Mouse (Mus musculus): Measurements from ENCODE around the gene Rnf216. TPM values are rescaled to one million over a fixed set of nuclear protein-coding genes. Genes with fewer than 3 reads are reported as not detected.

Gene Rnf216
- polyA plus RNA-seq, 1 experiment from 2014 or later, result 34.9 TPM

GRCm38 (mm10) chr5:143059182-143059581, 53.6 kb downstream of the Rnf216 start:
- Histone ChIP-seq H3K9ac (no peak overlapping the region), H3K4me1 (replicated peaks) (peaks cover 25% of the 10 kb centered on the region), H3K4me3 (replicated peaks) (no peak overlapping the region), H3K27me3 (replicated peaks) (no peaks in the 10 kb centered on the region), H3K9me3 (no peaks in the 10 kb centered on the region), H3K4me2 (replicated peaks) (no peak overlapping the region), H3K36me3 (peaks cover 15% of the 10 kb centered on the region), H3K27ac (no peak overlapping the region)
- ATAC-seq, result no peak

- H3K9me3 ChIP-seq, result no peaks in the 10 kb centered on the region
- H3K27ac ChIP-seq, result peak overlapping the region; percentile 65
- peaks cover 13% of the 10 kb centered on the region for H3K36me3 ChIP-seq
- H3K4me2 ChIP-seq (replicated peaks), result no peak overlapping the region
- no peak overlapping the region for H3K4me3 ChIP-seq (replicated peaks)
- H3K27me3 ChIP-seq (replicated peaks), result no peaks in the 10 kb centered on the region
- peaks cover 28% of the 10 kb centered on the region for H3K4me1 ChIP-seq (replicated peaks)
- no peak overlapping the region for H3K9ac ChIP-seq
- ATAC-seq, result no peak
Measured at GRCm38 (mm10) chr5:143058675-143059074, 54.1 kb downstream of the Rnf216 start.

GRCm38 (mm10) chr5:143058208-143058607, 54.6 kb downstream of the Rnf216 start:
- whole genome bisulfite sequencing, result 37% methylated on average over 2 of the region's 2 CpGs
- peaks cover 10% of the 10 kb centered on the region for H3K36me3 ChIP-seq
- H3K4me2 ChIP-seq (replicated peaks), result no peak overlapping the region
- H3K4me3 ChIP-seq (replicated peaks), result no peak overlapping the region
- H3K4me1 ChIP-seq (replicated peaks), result peaks cover 31% of the 10 kb centered on the region
- no peak overlapping the region for H3K9ac ChIP-seq
- H3K9me3 ChIP-seq, result no peaks in the 10 kb centered on the region
- no peaks in the 10 kb centered on the region for H3K27me3 ChIP-seq (replicated peaks)
- ATAC-seq, result 0 out of 2 replicates have a peak, but pooled peaks have one; percentile 39
- H3K27ac ChIP-seq, result peak overlapping the region; percentile 65

- WGBS, result 52% methylated on average over 1 of the region's 1 CpGs
- H3K36me3 ChIP-seq, result peaks cover 7% of the 10 kb centered on the region; the same call in 1 of the 2 replicates
- H3K4me1 ChIP-seq (replicated peaks), result peaks cover 35% of the 10 kb centered on the region
- H3K27ac ChIP-seq, result peak overlapping the region; percentile 65
- no peaks in the 10 kb centered on the region for H3K27me3 ChIP-seq (replicated peaks)
- H3K9ac ChIP-seq, result no peak overlapping the region
- no peak for ATAC-seq
- no peak overlapping the region for H3K4me2 ChIP-seq (replicated peaks)
- no peak overlapping the region for H3K4me3 ChIP-seq (replicated peaks)
- H3K9me3 ChIP-seq, result no peaks in the 10 kb centered on the region
Measured at GRCm38 (mm10) chr5:143057753-143058152, 55.0 kb downstream of the Rnf216 start.

GRCm38 (mm10) chr5:143056191-143056880, 56.5 kb downstream of the Rnf216 start:
- peak; percentile 29; the same call in 1 of the 2 replicates for ATAC-seq
- no peak overlapping the region for H3K4me3 ChIP-seq (replicated peaks)
- 60% methylated on average over 4 of the region's 4 CpGs for WGBS

GRCm38 (mm10) chr5:143055501-143056125, 57.2 kb downstream of the Rnf216 start:
- Histone ChIP-seq H3K4me3 (replicated peaks) (no peak overlapping the region), H3K27ac (peak overlapping the region; percentile 58), H3K4me1 (replicated peaks) (peaks cover 37% of the 10 kb centered on the region), H3K4me2 (replicated peaks) (no peak overlapping the region), H3K27me3 (replicated peaks) (no peaks in the 10 kb centered on the region), H3K36me3 (peaks cover 7% of the 10 kb centered on the region; the same call in 1 of the 2 replicates), H3K9ac (no peak overlapping the region), H3K9me3 (no peaks in the 10 kb centered on the region)
- 46% methylated on average over 3 of the region's 3 CpGs for WGBS
- no peak for ATAC-seq

More at GRCm38 (mm10) chr5:143056191-143056880, 56.5 kb downstream of the Rnf216 start:
- Histone ChIP-seq H3K9me3 (no peaks in the 10 kb centered on the region), H3K27me3 (replicated peaks) (no peaks in the 10 kb centered on the region), H3K27ac (peak overlapping the region; percentile 58), H3K9ac (no peak overlapping the region), H3K4me2 (replicated peaks) (no peak overlapping the region), H3K4me1 (replicated peaks) (peaks cover 38% of the 10 kb centered on the region), H3K36me3 (peaks cover 7% of the 10 kb centered on the region; the same call in 1 of the 2 replicates)

- no peak overlapping the region for H3K4me3 ChIP-seq (replicated peaks)
- H3K27ac ChIP-seq, result no peak overlapping the region
- peaks cover under 1% of the 10 kb centered on the region; the same call in 1 of the 2 replicates for H3K36me3 ChIP-seq
- no peaks in the 10 kb centered on the region for H3K27me3 ChIP-seq (replicated peaks)
- H3K4me2 ChIP-seq (replicated peaks), result no peak overlapping the region
- no peaks in the 10 kb centered on the region for H3K9me3 ChIP-seq
- H3K4me1 ChIP-seq (replicated peaks), result peaks cover 42% of the 10 kb centered on the region
- 75% methylated on average over 2 of the region's 2 CpGs for WGBS
- no peak for ATAC-seq
- H3K9ac ChIP-seq, result no peak overlapping the region
Measured at GRCm38 (mm10) chr5:143054703-143055102, 58.1 kb downstream of the Rnf216 start.

- peaks cover 36% of the 10 kb centered on the region for H3K4me1 ChIP-seq (replicated peaks)
- no peaks in the 10 kb centered on the region for H3K36me3 ChIP-seq
- no peak overlapping the region for H3K9ac ChIP-seq
- H3K27me3 ChIP-seq (replicated peaks), result no peaks in the 10 kb centered on the region
- WGBS, result 56% methylated on average over 5 of the region's 5 CpGs
- ATAC-seq, result no peak
- no peaks in the 10 kb centered on the region for H3K9me3 ChIP-seq
- no peak overlapping the region for H3K4me3 ChIP-seq (replicated peaks)
- H3K27ac ChIP-seq, result peak overlapping the region; percentile 42
- no peak overlapping the region for H3K4me2 ChIP-seq (replicated peaks)
Measured at GRCm38 (mm10) chr5:143053132-143053972, 59.4 kb downstream of the Rnf216 start.

DNA sequence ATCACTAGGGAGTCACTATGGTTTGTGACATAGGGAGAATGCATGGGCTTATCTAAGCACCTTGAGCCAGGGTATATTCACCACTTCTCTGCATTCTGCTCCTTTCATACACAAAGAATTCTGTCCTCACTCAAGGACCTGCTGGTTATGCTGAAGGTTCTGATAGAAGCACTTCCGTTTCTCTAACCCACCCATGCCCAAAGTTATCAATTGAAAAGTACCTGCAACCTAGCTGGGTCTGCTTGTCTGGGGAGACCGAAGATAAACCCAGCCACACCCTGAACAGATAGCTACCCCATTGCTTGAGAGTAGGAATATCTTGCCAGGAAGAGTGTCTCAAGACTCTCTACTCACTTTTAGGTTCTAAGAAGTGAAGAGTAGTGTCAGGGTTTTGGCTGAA, 60.1 kb downstream of the Rnf216 start:
- Histone ChIP-seq H3K27ac (peak overlapping the region; percentile 42; the same call in 1 of the 2 replicates), H3K9me3 (no peaks in the 10 kb centered on the region), H3K27me3 (replicated peaks) (no peaks in the 10 kb centered on the region), H3K36me3 (no peaks in the 10 kb centered on the region), H3K9ac (no peak overlapping the region), H3K4me3 (replicated peaks) (no peak overlapping the region), H3K4me2 (replicated peaks) (no peak overlapping the region), H3K4me1 (replicated peaks) (peaks cover 36% of the 10 kb centered on the region)
- ATAC-seq, result no peak
- WGBS, result 81% methylated on average over 2 of the region's 2 CpGs

DNA sequence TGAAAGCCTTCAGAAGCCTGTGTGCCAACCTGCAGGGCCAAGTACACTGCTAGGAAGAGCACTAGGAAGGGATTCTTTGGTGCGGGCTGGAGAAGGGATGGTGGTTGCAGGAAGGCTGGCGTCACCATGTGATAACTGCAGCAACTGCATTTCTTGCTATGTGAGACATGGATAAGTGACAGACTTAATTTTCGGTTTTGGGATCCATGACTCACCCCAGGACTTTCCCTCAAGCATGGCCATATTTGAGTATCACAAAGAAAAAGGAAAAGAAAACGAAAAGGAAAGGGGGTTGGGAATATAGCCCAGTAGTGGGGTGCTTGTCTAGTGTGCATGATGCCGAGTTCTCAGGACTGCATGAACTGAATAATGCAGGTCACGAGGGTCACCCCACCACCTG, 60.9 kb downstream of the Rnf216 start:
- Histone ChIP-seq H3K9me3 (no peaks in the 10 kb centered on the region), H3K4me1 (replicated peaks) (peaks cover 35% of the 10 kb centered on the region), H3K9ac (no peak overlapping the region), H3K4me3 (replicated peaks) (no peak overlapping the region), H3K27me3 (replicated peaks) (no peaks in the 10 kb centered on the region), H3K4me2 (replicated peaks) (no peak overlapping the region), H3K27ac (no peak overlapping the region; the same call in 1 of the 2 replicates), H3K36me3 (0 out of 2 replicates have a peak, but pooled peaks cover 2% of the 10 kb centered on the region)
- no peak for ATAC-seq
- WGBS, result 88% methylated on average over 6 of the region's 6 CpGs

DNA sequence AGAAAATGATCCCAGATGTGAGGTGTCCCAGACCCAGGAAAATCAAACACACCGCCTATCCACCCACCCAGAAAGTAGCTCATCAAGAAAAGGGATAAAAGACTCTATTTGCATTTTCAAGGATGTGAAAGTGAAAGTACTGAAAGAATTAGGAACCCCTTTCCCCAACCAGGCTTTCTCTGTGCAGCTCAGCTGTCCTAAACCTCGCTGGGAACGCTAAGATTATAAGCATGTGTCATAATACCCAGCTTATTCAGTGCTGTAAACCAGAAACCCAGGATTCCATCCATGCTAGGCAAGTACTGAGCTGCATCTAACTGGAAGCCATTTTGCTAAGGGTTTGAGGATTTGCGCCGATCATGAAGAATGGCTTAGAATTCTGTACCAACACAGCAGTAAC, 62.5 kb downstream of the Rnf216 start:
- H3K27me3 ChIP-seq (replicated peaks), result no peaks in the 10 kb centered on the region
- ATAC-seq, result no peak
- H3K9me3 ChIP-seq, result no peaks in the 10 kb centered on the region
- H3K9ac ChIP-seq, result no peak overlapping the region
- peak overlapping the region; percentile 86 for H3K27ac ChIP-seq
- H3K4me1 ChIP-seq (replicated peaks), result peaks cover 32% of the 10 kb centered on the region
- WGBS, result 65% methylated on average over 5 of the region's 5 CpGs
- H3K4me2 ChIP-seq (replicated peaks), result no peak overlapping the region
- H3K36me3 ChIP-seq, result 0 out of 2 replicates have a peak, but pooled peaks cover 2% of the 10 kb centered on the region
- no peak overlapping the region for H3K4me3 ChIP-seq (replicated peaks)

- Histone ChIP-seq H3K4me2 (replicated peaks) (no peak overlapping the region), H3K4me3 (replicated peaks) (no peak overlapping the region), H3K36me3 (peaks cover 5% of the 10 kb centered on the region; the same call in 1 of the 2 replicates), H3K9me3 (no peaks in the 10 kb centered on the region), H3K9ac (no peak overlapping the region), H3K27me3 (replicated peaks) (no peaks in the 10 kb centered on the region), H3K4me1 (replicated peaks) (peaks cover 32% of the 10 kb centered on the region), H3K27ac (peak overlapping the region; percentile 86; the same call in 1 of the 2 replicates)
- no peak for ATAC-seq
- WGBS, result 38% methylated on average over 4 of the region's 4 CpGs
Measured at GRCm38 (mm10) chr5:143049746-143050145, 63.0 kb downstream of the Rnf216 start.

Measured in intestine, embryonic 15.5 days (tissue).